Mouse (Mus musculus): ENCODE measurements around the gene Ctbs. TPM values are rescaled to one million over a fixed set of nuclear protein-coding genes. Genes with fewer than 3 reads are reported as not detected.
A peak's percentile ranks its signal among the peaks of the same experiment; 100 is the strongest.

Ctbs gene
- polyA plus RNA-seq, 1 experiment from 2014 or later = 5.7 TPM

- Histone ChIP-seq H3K4me2 (ENCODE audit: low read depth, severe bottlenecking) (no peak overlapping the region), H3K27ac (replicated peaks; ENCODE audit: low read depth, low read length) (no peak overlapping the region), H3K4me3 (ENCODE audit: low read depth, low read length) (no peak overlapping the region), H3K27me3 (ENCODE audit: control insufficient read depth, insufficient read depth, low read length) (no peaks in the 10 kb centered on the region), H3K36me3 (ENCODE audit: control insufficient read depth, insufficient read depth, low read length) (0 out of 2 replicates have a peak, but pooled peaks cover 2% of the 10 kb centered on the region), H3K9ac (ENCODE audit: low read length) (no peak overlapping the region), H3K9me3 (ENCODE audit: control insufficient read depth, low read length) (no peaks in the 10 kb centered on the region), H3K4me1 (ENCODE audit: control insufficient read depth, insufficient read depth, low read length) (0 out of 2 replicates have a peak, but pooled peaks cover 2% of the 10 kb centered on the region)
- 77% methylated on average over 6 of the region's 6 CpGs for WGBS
- ATAC-seq (ENCODE audit: insufficient number of reproducible peaks, low FRiP score, low TSS enrichment, low read depth) (no peak), DNase-seq (ENCODE audit: low spot score) (no peak)
These were observed 626 bp upstream of the Ctbs start for GRCm38 (mm10) chr3:146448969-146449368.

DNA sequence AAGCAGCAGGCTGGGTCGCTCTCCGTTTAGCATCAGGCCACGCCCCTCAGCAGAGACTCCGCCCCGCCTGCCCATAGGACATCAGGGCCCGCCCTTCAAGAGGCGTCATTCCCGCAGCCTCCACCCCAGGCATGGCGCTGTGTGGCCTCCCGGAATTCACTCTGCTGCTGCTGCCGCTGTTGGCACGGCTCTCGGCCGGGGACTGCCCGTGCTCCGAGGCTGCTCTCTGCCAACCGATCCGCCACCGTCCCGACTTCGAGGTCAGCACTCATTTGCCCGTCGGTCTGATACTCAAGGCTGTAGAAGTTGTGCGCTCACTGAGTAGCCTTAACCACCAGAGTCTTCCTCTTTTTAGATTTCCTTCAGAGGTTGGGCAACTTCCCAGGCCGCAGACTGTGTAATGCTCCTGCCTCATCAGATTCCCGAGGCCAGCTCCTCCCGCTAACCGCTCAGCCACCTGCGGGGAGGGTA lies 811 bp downstream of the Ctbs start:
- under 1% methylated on average over 29 of the region's 29 CpGs for WGBS
- Histone ChIP-seq H3K36me3 (ENCODE audit: control insufficient read depth, insufficient read depth, low read length) (0 out of 2 replicates have a peak, but pooled peaks cover 2% of the 10 kb centered on the region), H3K27me3 (ENCODE audit: control insufficient read depth, insufficient read depth, low read length) (no peaks in the 10 kb centered on the region), H3K9ac (ENCODE audit: low read length) (peak overlapping the region; percentile 72), H3K4me1 (ENCODE audit: control insufficient read depth, insufficient read depth, low read length) (0 out of 2 replicates have a peak, but pooled peaks cover 2% of the 10 kb centered on the region), H3K4me2 (ENCODE audit: low read depth, severe bottlenecking) (peak overlapping the region; percentile 74), H3K27ac (replicated peaks; ENCODE audit: low read depth, low read length) (peak overlapping the region; percentile 62), H3K4me3 (ENCODE audit: low read depth, low read length) (peak overlapping the region; percentile 50), H3K9me3 (ENCODE audit: control insufficient read depth, low read length) (no peaks in the 10 kb centered on the region)
- ATAC-seq (ENCODE audit: insufficient number of reproducible peaks, low FRiP score, low TSS enrichment, low read depth) (peak; percentile 99), DNase-seq (ENCODE audit: low spot score) (peak; percentile 96)

GRCm38 (mm10) chr3:146451375-146451774 lies 1.8 kb downstream of the Ctbs start:
- H3K9ac ChIP-seq (ENCODE audit: low read length) = no peak overlapping the region
- no peaks in the 10 kb centered on the region for H3K36me3 ChIP-seq (ENCODE audit: control insufficient read depth, insufficient read depth, low read length)
- H3K4me1 ChIP-seq (ENCODE audit: control insufficient read depth, insufficient read depth, low read length) = 0 out of 2 replicates have a peak, but pooled peaks cover 2% of the 10 kb centered on the region
- DNase-seq (ENCODE audit: low spot score) (no peak), ATAC-seq (ENCODE audit: insufficient number of reproducible peaks, low FRiP score, low TSS enrichment, low read depth) (no peak)
- H3K9me3 ChIP-seq (ENCODE audit: control insufficient read depth, low read length) = no peaks in the 10 kb centered on the region
- H3K27me3 ChIP-seq (ENCODE audit: control insufficient read depth, insufficient read depth, low read length) = no peaks in the 10 kb centered on the region
- no peak overlapping the region for H3K27ac ChIP-seq (replicated peaks; ENCODE audit: low read depth, low read length)
- 87% methylated on average over 5 of the region's 5 CpGs for WGBS
- H3K4me3 ChIP-seq (ENCODE audit: low read depth, low read length) = no peak overlapping the region
- no peak overlapping the region for H3K4me2 ChIP-seq (ENCODE audit: low read depth, severe bottlenecking)

DNA sequence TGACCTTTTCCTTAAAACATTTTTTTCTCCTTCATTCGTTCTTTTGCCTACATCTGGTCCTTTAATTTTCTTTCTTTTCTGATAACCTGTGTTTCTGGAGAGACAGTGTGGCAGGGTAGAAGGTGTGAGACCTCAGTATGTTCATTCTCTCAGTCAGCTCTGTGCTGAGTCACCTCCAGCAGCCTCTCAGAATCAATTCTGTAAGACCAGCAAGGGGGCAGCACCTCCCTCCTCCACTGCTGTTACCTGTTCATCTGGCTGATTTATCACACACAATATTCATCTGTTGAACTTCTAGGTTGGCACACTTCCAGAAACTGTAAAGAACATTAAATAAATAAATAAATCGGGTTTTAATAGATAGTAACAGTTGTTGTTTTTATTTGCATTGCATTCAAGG lies 13.3 kb downstream of the Ctbs start:
- Histone ChIP-seq H3K9me3 (ENCODE audit: control insufficient read depth, low read length) (no peaks in the 10 kb centered on the region), H3K27me3 (ENCODE audit: control insufficient read depth, insufficient read depth, low read length) (no peaks in the 10 kb centered on the region), H3K4me3 (ENCODE audit: low read depth, low read length) (no peak overlapping the region), H3K9ac (ENCODE audit: low read length) (no peak overlapping the region), H3K36me3 (ENCODE audit: control insufficient read depth, insufficient read depth, low read length) (no peaks in the 10 kb centered on the region), H3K27ac (replicated peaks; ENCODE audit: low read depth, low read length) (no peak overlapping the region), H3K4me2 (ENCODE audit: low read depth, severe bottlenecking) (no peak overlapping the region), H3K4me1 (ENCODE audit: control insufficient read depth, insufficient read depth, low read length) (no peaks in the 10 kb centered on the region)
- DNase-seq (ENCODE audit: low spot score) (no peak), ATAC-seq (ENCODE audit: insufficient number of reproducible peaks, low FRiP score, low TSS enrichment, low read depth) (no peak)
- 58% methylated on average over 2 of the region's 2 CpGs for WGBS

DNA sequence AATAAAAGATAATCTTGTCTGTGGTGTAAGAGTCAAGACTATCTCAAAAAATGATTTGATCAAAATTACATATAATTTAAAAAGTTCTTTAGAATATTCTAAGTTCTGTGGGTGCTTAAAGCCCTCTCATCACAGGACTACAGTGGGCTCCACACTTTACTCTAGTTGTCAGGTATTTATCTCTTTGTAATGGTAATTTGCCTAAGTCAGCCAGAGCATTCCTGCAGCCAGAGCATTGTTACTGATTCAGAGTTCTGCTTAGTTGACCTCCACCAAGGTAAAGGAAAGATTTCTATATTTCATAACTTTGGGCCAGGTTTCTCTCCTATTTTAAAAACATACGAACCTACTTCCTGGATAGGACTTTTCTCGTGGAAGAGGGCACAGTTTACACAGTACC lies 19.6 kb downstream of the Ctbs start:
- no peak overlapping the region for H3K27ac ChIP-seq (replicated peaks; ENCODE audit: low read depth, low read length)
- ATAC-seq (ENCODE audit: insufficient number of reproducible peaks, low FRiP score, low TSS enrichment, low read depth) = no peak
- no peaks in the 10 kb centered on the region for H3K36me3 ChIP-seq (ENCODE audit: control insufficient read depth, insufficient read depth, low read length)
- 78% methylated on average over 2 of the region's 2 CpGs for WGBS
- H3K4me2 ChIP-seq (ENCODE audit: low read depth, severe bottlenecking) = no peak overlapping the region
- no peak overlapping the region for H3K9ac ChIP-seq (ENCODE audit: low read length)
- H3K27me3 ChIP-seq (ENCODE audit: control insufficient read depth, insufficient read depth, low read length) = no peaks in the 10 kb centered on the region
- H3K4me1 ChIP-seq (ENCODE audit: control insufficient read depth, insufficient read depth, low read length) = no peaks in the 10 kb centered on the region
- no peak for DNase-seq (ENCODE audit: low spot score)
- no peaks in the 10 kb centered on the region for H3K9me3 ChIP-seq (ENCODE audit: control insufficient read depth, low read length)
- no peak overlapping the region for H3K4me3 ChIP-seq (ENCODE audit: low read depth, low read length)

DNA sequence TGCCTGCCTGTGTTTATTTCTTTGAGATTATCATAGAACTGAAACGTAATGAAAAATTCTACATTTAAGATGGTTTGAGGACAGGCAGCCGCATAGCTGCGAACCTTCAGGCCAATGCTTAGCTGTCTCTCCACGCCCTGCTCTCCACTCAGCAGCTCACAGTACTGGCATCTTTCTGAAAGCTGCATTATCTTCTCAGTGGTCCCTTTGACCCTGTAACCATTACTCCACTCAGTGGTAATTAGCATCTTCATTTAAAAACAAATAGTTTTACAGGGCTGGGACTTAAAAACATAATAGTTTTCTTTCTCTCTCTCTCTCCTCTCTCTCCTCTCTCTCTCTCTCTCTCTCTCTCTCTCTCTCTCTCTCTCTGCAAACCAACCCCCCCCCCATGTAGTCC lies 23.1 kb downstream of the Ctbs start:
- no peaks in the 10 kb centered on the region for H3K27me3 ChIP-seq (ENCODE audit: control insufficient read depth, insufficient read depth, low read length)
- 80% methylated on average over 4 of the region's 4 CpGs for WGBS
- DNase-seq (ENCODE audit: low spot score) = no peak

DNA sequence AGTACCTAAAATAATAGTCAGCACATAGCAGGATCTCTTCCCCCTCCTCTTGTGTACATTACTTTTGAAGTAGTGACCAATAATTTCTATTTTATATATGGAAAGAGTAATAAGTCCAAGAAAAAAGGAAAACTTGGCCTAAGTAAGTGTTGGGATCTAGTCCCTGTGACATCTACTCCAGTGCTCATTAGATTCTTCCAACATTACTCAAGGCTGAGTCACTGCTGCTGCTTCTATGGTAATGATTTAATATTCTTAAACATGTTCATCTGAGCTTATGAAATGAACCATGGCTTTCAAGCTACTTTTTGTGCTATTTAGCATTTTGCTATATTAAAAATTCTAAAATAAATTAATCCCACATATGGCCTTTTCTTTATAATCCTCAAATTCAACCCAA lies 24.1 kb downstream of the Ctbs start:
- H3K36me3 ChIP-seq (ENCODE audit: control insufficient read depth, insufficient read depth, low read length) = no peaks in the 10 kb centered on the region
- H3K4me1 ChIP-seq (ENCODE audit: control insufficient read depth, insufficient read depth, low read length) = no peaks in the 10 kb centered on the region
- H3K4me3 ChIP-seq (ENCODE audit: low read depth, low read length) = no peak overlapping the region
- DNase-seq (ENCODE audit: low spot score) (no peak), ATAC-seq (ENCODE audit: insufficient number of reproducible peaks, low FRiP score, low TSS enrichment, low read depth) (no peak)
- H3K9ac ChIP-seq (ENCODE audit: low read length) = no peak overlapping the region
- H3K27ac ChIP-seq (replicated peaks; ENCODE audit: low read depth, low read length) = no peak overlapping the region
- H3K4me2 ChIP-seq (ENCODE audit: low read depth, severe bottlenecking) = no peak overlapping the region
- H3K9me3 ChIP-seq (ENCODE audit: control insufficient read depth, low read length) = no peaks in the 10 kb centered on the region
- no peaks in the 10 kb centered on the region for H3K27me3 ChIP-seq (ENCODE audit: control insufficient read depth, insufficient read depth, low read length)

More for the DNA sequence above, 23.1 kb downstream of the Ctbs start:
- H3K36me3 ChIP-seq (ENCODE audit: control insufficient read depth, insufficient read depth, low read length) = no peaks in the 10 kb centered on the region
- H3K4me3 ChIP-seq (ENCODE audit: low read depth, low read length) = no peak overlapping the region
- ATAC-seq (ENCODE audit: insufficient number of reproducible peaks, low FRiP score, low TSS enrichment, low read depth) = no peak
- no peak overlapping the region for H3K9ac ChIP-seq (ENCODE audit: low read length)
- H3K9me3 ChIP-seq (ENCODE audit: control insufficient read depth, low read length) = no peaks in the 10 kb centered on the region
- no peak overlapping the region for H3K27ac ChIP-seq (replicated peaks; ENCODE audit: low read depth, low read length)
- no peak overlapping the region for H3K4me2 ChIP-seq (ENCODE audit: low read depth, severe bottlenecking)
- H3K4me1 ChIP-seq (ENCODE audit: control insufficient read depth, insufficient read depth, low read length) = no peaks in the 10 kb centered on the region

DNA sequence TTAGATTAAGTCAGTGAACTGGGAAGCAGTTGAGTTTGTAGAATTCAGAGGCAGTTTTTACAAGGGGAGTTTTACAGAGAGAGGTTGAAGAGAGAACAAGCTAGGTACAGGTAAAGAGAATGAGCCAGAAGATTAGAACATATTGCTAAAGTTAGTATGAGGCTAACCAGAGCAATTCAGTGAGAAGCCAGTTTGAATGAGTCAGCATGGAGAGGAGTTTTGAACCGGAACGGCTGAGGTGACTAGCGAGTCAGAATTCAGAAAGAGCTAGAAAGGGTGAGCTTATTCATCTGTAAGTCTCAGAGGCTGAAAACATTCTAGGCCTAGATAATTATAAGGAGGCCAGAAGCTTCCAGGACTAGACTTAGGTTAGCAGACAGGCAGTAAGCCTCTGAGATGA lies 24.8 kb downstream of the Ctbs start:
- H3K4me3 ChIP-seq (ENCODE audit: low read depth, low read length) = no peak overlapping the region
- no peaks in the 10 kb centered on the region for H3K27me3 ChIP-seq (ENCODE audit: control insufficient read depth, insufficient read depth, low read length)
- H3K36me3 ChIP-seq (ENCODE audit: control insufficient read depth, insufficient read depth, low read length) = no peaks in the 10 kb centered on the region
- WGBS = 91% methylated on average over 3 of the region's 3 CpGs
- ATAC-seq (ENCODE audit: insufficient number of reproducible peaks, low FRiP score, low TSS enrichment, low read depth) (no peak), DNase-seq (ENCODE audit: low spot score) (no peak)
- no peaks in the 10 kb centered on the region for H3K9me3 ChIP-seq (ENCODE audit: control insufficient read depth, low read length)
- no peak overlapping the region for H3K9ac ChIP-seq (ENCODE audit: low read length)
- H3K4me2 ChIP-seq (ENCODE audit: low read depth, severe bottlenecking) = no peak overlapping the region
- no peak overlapping the region for H3K27ac ChIP-seq (replicated peaks; ENCODE audit: low read depth, low read length)
- H3K4me1 ChIP-seq (ENCODE audit: control insufficient read depth, insufficient read depth, low read length) = no peaks in the 10 kb centered on the region

DNA sequence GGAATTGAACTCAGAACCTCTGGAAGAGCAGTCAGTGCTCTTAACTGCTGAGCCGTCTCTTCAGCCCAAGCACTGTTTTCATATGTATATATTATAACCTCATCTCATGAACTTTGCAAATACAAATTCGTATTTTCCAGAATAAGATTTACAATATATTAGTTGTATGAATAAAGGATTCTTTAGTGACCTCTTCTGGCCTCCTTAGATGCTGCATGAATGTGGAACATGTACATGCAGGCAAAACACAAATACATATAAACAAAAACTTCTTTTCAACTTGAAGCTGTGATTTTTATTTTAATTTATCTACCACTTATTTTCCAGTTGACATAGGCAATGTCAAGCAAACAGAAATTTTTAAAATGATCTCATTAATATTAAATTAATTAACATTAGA lies 32.4 kb downstream of the Ctbs start:
- no peak overlapping the region for H3K9ac ChIP-seq (ENCODE audit: low read length)
- WGBS = 81% methylated on average over 2 of the region's 2 CpGs
- no peak for DNase-seq (ENCODE audit: low spot score)
- H3K4me2 ChIP-seq (ENCODE audit: low read depth, severe bottlenecking) = no peak overlapping the region
- H3K4me3 ChIP-seq (ENCODE audit: low read depth, low read length) = no peak overlapping the region
- no peaks in the 10 kb centered on the region for H3K36me3 ChIP-seq (ENCODE audit: control insufficient read depth, insufficient read depth, low read length)
- no peaks in the 10 kb centered on the region for H3K9me3 ChIP-seq (ENCODE audit: control insufficient read depth, low read length)
- no peaks in the 10 kb centered on the region for H3K27me3 ChIP-seq (ENCODE audit: control insufficient read depth, insufficient read depth, low read length)
- H3K27ac ChIP-seq (replicated peaks; ENCODE audit: low read depth, low read length) = no peak overlapping the region
- no peaks in the 10 kb centered on the region for H3K4me1 ChIP-seq (ENCODE audit: control insufficient read depth, insufficient read depth, low read length)
- no peak for ATAC-seq (ENCODE audit: insufficient number of reproducible peaks, low FRiP score, low TSS enrichment, low read depth)

All from limb, embryonic 11.5 days (tissue).